Mouse (Mus musculus) megakaryocyte-erythroid progenitor cell, adult 5-6 weeks (primary cell): ENCODE data around the gene Tdrd3. TPM values are rescaled to one million over a fixed set of nuclear protein-coding genes. Genes with fewer than 3 reads are reported as not detected.

Experiments
- ATAC-seq: replicated peaks from 2 replicates; pipeline ENCODE4 v1.8.0; 2016; ENCODE audit warnings: mild to moderate bottlenecking, inconsistent platforms; ENCODE audit not compliant: severe bottlenecking, poor library complexity, low FRiP score, low TSS enrichment
- total RNA-seq, 2 experiments: library from RNA; stranded (forward) in 1 of 2; stranded (reverse) in 1 of 2; fragments of 200-1000, 215-1000 nt in 1 of 2; fragments of >200 nt in 1 of 2; fragmentation: Nextera tagmentation in 1 of 2; gene quantifications; 2 replicates each; pipeline ENCODE4 v1.2.3; 2014 to 2017

The Tdrd3 gene
- total RNA-seq (2014; fragmentation: Nextera tagmentation) (31.7 and 37.3 TPM in 2 replicates), total RNA-seq (2017) (33.5 and 56.9 TPM in 2 replicates)

- peak; percentile 88 for ATAC-seq
Measured at GRCm38 (mm10) chr14:87415808-87416721, at the start of gene Tdrd3. Tdrd3 (plus strand) TSS chr14:87416639.

- ATAC-seq: no peak
Measured at GRCm38 (mm10) chr14:87367169-87367568, 49.3 kb upstream of the Tdrd3 start.

GRCm38 (mm10) chr14:87383041-87383440, 33.4 kb upstream of the Tdrd3 start:
- ATAC-seq: no peak

- ATAC-seq: no peak
Measured at GRCm38 (mm10) chr14:87384288-87385268, 31.9 kb upstream of the Tdrd3 start.

GRCm38 (mm10) chr14:87393096-87393495, 23.3 kb upstream of the Tdrd3 start:
- ATAC-seq: no peak

DNA sequence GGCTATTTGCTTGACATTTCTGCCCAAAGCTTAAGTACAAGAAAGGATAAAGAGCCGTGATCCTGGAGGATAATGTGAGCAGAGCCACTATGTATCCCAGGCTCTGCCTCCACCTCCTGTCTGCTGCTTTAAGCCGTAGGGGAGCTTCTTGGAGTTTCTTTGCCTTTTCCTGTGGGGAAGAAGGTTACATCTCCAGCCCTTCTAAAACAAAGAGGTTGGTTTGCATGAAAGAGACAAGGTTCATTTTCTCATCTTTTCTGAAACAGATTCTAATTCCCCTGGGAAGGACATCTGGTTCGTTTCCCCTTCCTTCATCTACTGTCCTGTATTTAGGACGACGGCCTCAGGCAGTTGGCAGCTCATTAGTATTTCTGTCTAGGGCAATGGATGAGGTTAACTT, 19.8 kb upstream of the Tdrd3 start:
- ATAC-seq: no peak

GRCm38 (mm10) chr14:87415486-87415807, 992 bp upstream of the Tdrd3 start:
- ATAC-seq: no peak

DNA sequence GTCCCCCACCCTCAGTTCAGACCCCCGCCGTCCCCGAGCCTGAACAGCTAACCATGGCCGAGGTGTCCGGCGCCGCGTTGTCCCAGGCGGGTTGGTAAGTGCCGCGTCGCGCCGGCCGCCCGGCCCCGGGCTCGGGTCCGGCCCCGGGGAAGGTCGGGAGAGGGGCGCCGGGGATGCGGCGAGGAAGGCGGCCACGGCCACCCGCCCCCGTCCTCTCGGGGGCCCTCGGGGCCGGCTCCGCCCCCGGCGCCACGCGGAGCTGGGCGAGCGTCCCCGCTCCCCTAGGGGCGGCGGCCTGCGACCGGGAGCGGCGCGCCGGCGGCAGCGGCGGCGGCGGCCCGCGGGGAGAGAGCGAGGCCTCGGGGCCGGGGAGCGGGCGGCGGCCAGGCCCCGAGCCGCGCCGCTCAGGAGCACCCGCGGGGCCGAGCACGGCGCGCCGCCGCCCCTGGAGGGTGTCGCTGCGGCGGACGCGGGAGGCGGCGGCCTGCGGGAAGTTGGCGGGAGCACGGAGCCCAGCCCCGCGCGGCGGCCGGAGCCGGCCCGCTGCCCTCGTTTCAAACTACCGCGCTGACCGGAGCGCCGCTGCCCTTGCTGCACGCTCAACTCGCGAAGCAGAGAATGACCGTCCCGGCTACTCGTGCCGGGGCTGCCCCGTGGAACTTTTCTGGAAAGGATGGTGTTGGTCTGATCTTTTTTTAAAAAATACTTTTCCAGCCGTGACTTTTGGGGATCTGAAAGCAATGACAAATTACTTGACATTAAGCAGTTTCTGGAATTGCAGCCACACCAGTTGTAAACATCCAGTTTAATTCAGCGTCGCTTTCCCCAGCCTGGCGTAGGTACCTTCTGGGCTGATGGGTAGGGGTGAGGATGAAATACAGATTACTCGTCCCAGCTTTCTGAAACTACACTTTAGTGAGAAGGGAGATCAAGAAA, 584 bp downstream of the Tdrd3 start:
- 0 out of 2 replicates have a peak, but pooled peaks have one; percentile 4 for ATAC-seq

DNA sequence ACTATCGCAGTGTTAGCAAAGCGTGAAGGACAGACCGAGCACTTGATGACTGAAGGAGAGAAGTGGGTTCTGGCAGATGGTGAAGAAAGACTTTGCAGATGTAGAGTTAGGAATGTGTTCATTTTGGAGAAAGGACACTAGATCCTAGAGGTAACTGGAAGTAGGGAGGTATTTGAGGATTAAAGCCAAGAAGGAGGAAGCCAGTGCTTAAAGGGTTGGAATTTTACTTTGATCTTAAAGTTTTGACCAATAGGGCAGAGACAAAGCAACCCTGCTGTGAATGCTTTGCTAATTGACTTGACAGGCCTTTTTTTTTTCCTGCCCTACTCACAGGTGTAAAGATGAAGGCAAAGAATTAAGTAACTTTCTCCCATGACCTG, 1.2 kb downstream of the Tdrd3 start:
- ATAC-seq: no peak

DNA sequence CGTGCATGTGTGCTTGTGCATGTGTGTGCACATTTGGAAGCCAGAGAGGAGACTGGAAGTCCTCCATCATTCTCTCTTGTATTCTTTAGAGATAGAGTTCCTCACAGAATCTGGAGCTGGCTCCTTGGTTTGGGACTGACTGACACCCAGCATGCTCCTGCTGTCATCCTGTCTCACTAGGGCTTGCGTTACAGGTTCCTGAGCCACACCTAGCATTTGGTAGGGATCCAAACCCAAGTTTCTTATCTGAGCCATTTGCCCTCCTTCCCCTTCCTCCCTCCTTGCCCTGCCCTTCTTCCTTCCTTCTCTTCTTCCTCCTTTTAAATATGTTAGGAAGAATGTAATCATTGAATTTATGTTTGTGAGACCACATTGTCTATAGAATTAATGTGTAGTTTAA, 3.3 kb downstream of the Tdrd3 start:
- peak; percentile 35 for ATAC-seq

DNA sequence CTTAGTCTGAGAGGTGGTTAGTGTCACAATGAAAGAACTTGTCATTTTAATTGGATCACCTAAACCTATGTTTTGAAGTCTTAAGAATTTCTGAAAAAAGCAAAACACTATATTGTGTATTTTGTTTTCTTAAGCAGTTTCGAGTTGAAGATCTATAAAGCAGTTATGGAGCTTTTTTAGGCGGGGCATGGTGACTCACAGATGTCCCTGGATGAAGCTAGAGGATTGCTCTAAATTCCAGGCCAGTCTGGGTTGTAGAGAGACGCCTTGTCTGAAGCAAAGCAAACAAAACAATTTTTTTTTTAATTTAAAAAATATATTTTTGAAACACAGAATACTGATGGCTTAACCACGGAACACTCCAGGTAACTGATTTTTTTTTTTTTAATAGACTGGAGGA, 4.1 kb downstream of the Tdrd3 start:
- ATAC-seq: no peak

DNA sequence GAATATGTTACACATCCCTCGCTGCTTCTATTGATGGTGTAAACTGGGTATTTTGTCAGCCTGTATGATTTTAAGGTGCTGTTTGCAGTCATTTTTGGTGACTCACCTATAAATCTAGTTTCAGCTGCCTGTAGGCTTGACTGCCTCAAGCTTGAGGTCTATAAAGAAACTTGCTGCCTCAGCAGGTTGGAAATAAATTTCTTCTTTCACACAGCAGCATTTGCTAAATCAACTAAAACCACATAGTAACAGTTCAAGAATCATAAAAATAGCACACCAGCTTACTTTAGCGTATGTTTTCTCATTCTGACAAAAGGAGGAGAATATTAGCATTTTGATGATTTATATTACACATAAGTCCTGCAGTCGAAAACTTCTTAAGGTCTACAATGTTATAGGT, 6.0 kb downstream of the Tdrd3 start:
- ATAC-seq: no peak

- ATAC-seq: peak; percentile 86
Measured at GRCm38 (mm10) chr14:87426297-87426922, 10.0 kb downstream of the Tdrd3 start.

DNA sequence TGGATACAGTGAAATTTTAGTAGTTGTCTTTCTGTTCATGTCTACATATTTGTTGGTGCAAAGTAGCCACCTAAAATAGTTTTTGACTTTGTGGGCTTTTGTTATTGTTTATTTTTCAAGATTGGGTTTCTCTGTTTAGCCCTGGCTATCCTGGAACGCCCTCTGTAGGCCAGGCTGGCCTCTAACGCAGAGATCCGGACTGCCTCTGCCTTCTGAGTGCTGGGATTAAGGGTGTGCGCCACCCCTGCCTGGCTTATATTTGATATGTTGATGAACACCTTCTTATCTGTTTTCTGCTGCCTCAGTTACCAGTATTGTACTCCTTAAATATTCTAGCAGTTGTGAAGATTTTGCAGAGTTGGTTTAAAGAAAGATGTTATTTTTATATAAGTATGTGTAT, 10.6 kb downstream of the Tdrd3 start:
- ATAC-seq: peak; percentile 56

DNA sequence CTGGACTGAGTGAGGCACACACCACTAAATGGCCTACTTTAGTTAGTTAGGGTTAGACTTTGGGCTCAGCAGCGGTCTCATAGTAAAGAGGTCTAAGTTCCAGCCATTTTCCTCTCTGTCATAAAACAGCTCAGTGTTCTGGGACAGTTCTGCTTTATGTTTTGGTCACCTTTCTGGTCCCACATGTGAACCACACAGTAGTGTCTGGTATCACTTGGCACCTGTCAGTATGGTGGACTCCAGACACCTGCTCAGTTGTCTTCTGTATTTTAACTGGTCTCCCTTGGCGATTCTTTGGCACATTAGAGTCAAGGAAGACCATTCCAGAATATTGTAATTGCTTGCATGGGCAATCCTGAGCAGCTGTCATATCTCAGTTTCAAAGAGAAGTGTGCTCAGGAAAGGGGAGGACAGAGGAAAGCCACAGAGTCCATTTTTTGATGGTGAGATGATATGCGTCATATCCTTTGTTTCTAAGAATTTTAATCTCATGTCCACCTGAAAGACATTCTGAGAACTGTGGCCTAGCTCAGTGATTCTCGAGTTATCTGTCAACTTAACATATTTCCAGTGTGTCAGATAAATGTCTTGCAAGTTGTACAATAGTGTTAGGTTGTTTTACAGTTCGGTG, 11.3 kb downstream of the Tdrd3 start:
- peak; percentile 58 for ATAC-seq

- no peak for ATAC-seq
Measured at GRCm38 (mm10) chr14:87433390-87433915, 17.0 kb downstream of the Tdrd3 start.

DNA sequence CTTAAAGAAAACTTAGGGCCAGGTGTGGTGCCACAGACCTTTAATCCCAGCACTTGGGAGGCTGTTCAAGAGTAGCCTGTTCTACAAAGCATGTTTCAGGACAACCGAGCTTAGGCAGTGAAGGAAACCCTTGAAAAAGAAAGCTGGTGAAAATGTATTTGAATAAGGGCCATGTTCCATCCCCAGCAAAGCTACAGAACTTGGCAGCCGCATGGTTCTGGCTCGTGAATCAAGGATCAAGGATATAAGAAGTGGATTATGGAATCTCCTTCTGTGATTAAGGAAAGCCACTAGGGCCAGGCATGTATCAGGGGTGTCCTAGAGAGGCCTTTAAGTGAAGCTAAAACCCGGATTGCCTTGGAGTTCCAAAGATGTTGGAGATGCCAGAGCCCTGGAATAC, 18.9 kb downstream of the Tdrd3 start:
- no peak for ATAC-seq

GRCm38 (mm10) chr14:87439721-87440120, 23.3 kb downstream of the Tdrd3 start:
- peak; percentile 71 for ATAC-seq
